8 mouse cellular contexts compared by ENCODE assay signal in the genomic region with DNA sequence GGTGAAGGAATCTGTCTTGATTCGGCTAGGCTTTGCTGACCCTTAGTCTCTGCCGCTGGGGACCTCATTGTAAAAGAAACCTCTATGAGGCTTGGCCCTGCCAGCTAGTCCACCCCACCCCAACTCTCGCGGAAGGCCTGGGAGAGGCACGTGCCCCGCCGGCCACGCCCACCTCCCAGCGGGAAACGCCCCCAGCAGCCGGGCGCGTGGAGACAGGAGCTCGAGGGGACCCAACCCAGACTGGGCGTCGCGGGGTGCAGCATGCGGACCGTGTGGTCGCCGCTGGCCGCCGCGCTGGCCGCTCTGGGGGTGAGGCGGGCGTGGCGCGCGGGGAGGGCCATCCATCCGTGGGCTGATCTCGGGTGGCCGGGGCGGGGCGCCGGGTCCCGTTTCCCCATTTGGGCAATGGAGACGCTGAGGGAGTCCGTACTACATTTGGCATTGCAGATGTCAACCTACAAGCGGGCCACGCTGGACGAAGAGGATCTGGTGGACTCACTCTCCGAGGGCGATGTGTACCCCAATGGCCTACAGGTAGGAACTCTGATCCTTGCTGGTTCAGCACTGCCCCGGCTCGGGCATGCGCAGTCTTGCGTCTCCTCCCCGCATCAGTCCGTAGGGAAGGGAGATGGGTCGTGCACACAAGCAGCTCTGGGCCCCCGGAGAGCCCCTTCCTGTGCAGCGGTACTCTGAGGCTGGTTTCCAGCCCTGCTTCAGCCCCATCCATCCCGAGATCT. TPM values are rescaled to one million over a fixed set of nuclear protein-coding genes. Genes with fewer than 3 reads are reported as not detected.
A peak's percentile ranks its signal among the peaks of the same experiment; 100 is the strongest.
DNase-seq lines count a peak whose midpoint lies in the region; ATAC-seq lines count a peak whose summit lies in the region.

No protein-coding gene starts in this region.

- WGBS in embryonic facial prominence, embryonic 15.5 days: 1% methylated on average over 53 of the region's 54 CpGs
- WGBS in heart, embryonic 12.5 days: 3% methylated on average over 54 of the region's 54 CpGs
- 2% methylated on average over 54 of the region's 54 CpGs for WGBS in kidney, embryonic 14.5 days
- 2% methylated on average over 54 of the region's 54 CpGs for WGBS in lung, embryonic 16.5 days

- H3K4me3 ChIP-seq in embryonic facial prominence, embryonic 15.5 days (replicated peaks): peak overlapping the region; percentile 56
- H3K4me3 ChIP-seq in heart, embryonic 12.5 days: peak overlapping the region; percentile 60
- peak overlapping the region; percentile 50 for H3K4me3 ChIP-seq in kidney, embryonic 14.5 days (ENCODE audit: low read length)
- peak overlapping the region; percentile 52 for H3K4me3 ChIP-seq in lung, embryonic 16.5 days (ENCODE audit: low read length)

- DNase-seq in right cerebral cortex, adult 18-20 months: peak; percentile 39
- DNase-seq in right cerebral cortex, postnatal 25 days: no peak
- DNase-seq in thymus, postnatal 14 days: peak; percentile 81

- peak overlapping the region; percentile 51 for H3K9ac ChIP-seq in embryonic facial prominence, embryonic 15.5 days
- H3K9ac ChIP-seq in heart, embryonic 12.5 days: peak overlapping the region; percentile 68
- peak overlapping the region; percentile 62 for H3K9ac ChIP-seq in kidney, embryonic 14.5 days (ENCODE audit: low read depth, low read length)
- peak overlapping the region; percentile 59 for H3K9ac ChIP-seq in lung, embryonic 16.5 days (ENCODE audit: low read length)

- H3K36me3 ChIP-seq in embryonic facial prominence, embryonic 15.5 days: 0 out of 2 replicates have a peak, but pooled peaks cover 2% of the 10 kb centered on the region
- H3K36me3 ChIP-seq in heart, embryonic 12.5 days: peaks cover 4% of the 10 kb centered on the region; the same call in 1 of the 2 replicates
- no peaks in the 10 kb centered on the region for H3K36me3 ChIP-seq in kidney, embryonic 14.5 days (ENCODE audit: control insufficient read depth, insufficient read depth, low read length)
- no peaks in the 10 kb centered on the region for H3K36me3 ChIP-seq in lung, embryonic 16.5 days (ENCODE audit: control insufficient read depth, insufficient read depth, low read length)

- peak overlapping the region; percentile 97 for H3K4me2 ChIP-seq in embryonic facial prominence, embryonic 15.5 days (replicated peaks)
- H3K4me2 ChIP-seq in heart, embryonic 12.5 days: peak overlapping the region; percentile 98
- peak overlapping the region; percentile 96 for H3K4me2 ChIP-seq in kidney, embryonic 14.5 days (replicated peaks; ENCODE audit: low read depth, low read length)
- H3K4me2 ChIP-seq in lung, embryonic 16.5 days (ENCODE audit: low read depth, low read length): peak overlapping the region; percentile 97

- no peaks in the 10 kb centered on the region for H3K27me3 ChIP-seq in embryonic facial prominence, embryonic 15.5 days
- H3K27me3 ChIP-seq in heart, embryonic 12.5 days (replicated peaks): no peaks in the 10 kb centered on the region
- no peaks in the 10 kb centered on the region for H3K27me3 ChIP-seq in kidney, embryonic 14.5 days (ENCODE audit: control insufficient read depth, insufficient read depth, low read length)
- H3K27me3 ChIP-seq in lung, embryonic 16.5 days (ENCODE audit: control insufficient read depth, insufficient read depth, low read depth, low read length): peaks cover 7% of the 10 kb centered on the region; the same call in 1 of the 2 replicates

- ATAC-seq in embryonic facial prominence, embryonic 15.5 days (ENCODE audit: insufficient number of reproducible peaks, low FRiP score, low TSS enrichment, low read depth): peak; percentile 78
- peak; percentile 78 for ATAC-seq in heart, embryonic 12.5 days (ENCODE audit: insufficient number of reproducible peaks, low FRiP score)
- peak; percentile 80 for ATAC-seq in kidney, embryonic 14.5 days (ENCODE audit: low FRiP score, low TSS enrichment)
- peak; percentile 77 for ATAC-seq in lung, embryonic 16.5 days (ENCODE audit: low read depth)
- peak; percentile 24; the same call in 1 of the 2 replicates for ATAC-seq in neutrophil, adult 5-6 weeks (ENCODE audit: extremely low read depth, insufficient number of reproducible peaks, low FRiP score, poor library complexity, severe bottlenecking)

- no peaks in the 10 kb centered on the region for H3K9me3 ChIP-seq in embryonic facial prominence, embryonic 15.5 days (replicated peaks)
- no peaks in the 10 kb centered on the region for H3K9me3 ChIP-seq in heart, embryonic 12.5 days (replicated peaks)
- no peaks in the 10 kb centered on the region for H3K9me3 ChIP-seq in kidney, embryonic 14.5 days (ENCODE audit: control insufficient read depth, low read length)
- H3K9me3 ChIP-seq in lung, embryonic 16.5 days (ENCODE audit: control insufficient read depth, low read length): no peaks in the 10 kb centered on the region

- H3K27ac ChIP-seq in embryonic facial prominence, embryonic 15.5 days (replicated peaks): peak overlapping the region; percentile 58
- peak overlapping the region; percentile 29 for H3K27ac ChIP-seq in heart, embryonic 12.5 days (ENCODE audit: poor library complexity, severe bottlenecking)
- H3K27ac ChIP-seq in kidney, embryonic 14.5 days (ENCODE audit: low read depth, low read length): no peak overlapping the region
- H3K27ac ChIP-seq in lung, embryonic 16.5 days (ENCODE audit: low read length): no peak overlapping the region

- peaks cover 57% of the 10 kb centered on the region for H3K4me1 ChIP-seq in embryonic facial prominence, embryonic 15.5 days
- peaks cover 53% of the 10 kb centered on the region for H3K4me1 ChIP-seq in heart, embryonic 12.5 days (replicated peaks)
- H3K4me1 ChIP-seq in kidney, embryonic 14.5 days (ENCODE audit: control insufficient read depth, insufficient read depth, low read length): peaks cover 33% of the 10 kb centered on the region
- H3K4me1 ChIP-seq in lung, embryonic 16.5 days (replicated peaks; ENCODE audit: control insufficient read depth, insufficient read depth, low read length): peaks cover 27% of the 10 kb centered on the region

RNA-seq across cellular contexts. Expression of gene Ece1, which starts 51.5 kb away (rescaled TPM):
- 65.5 and 74.6 TPM in 2 replicates for polyA plus RNA-seq in embryonic facial prominence, embryonic 15.5 days (2015; fragmentation: Nextera tagmentation; extraction: Ambion mirVana)
- polyA plus RNA-seq in heart, embryonic 12.5 days (2016; fragmentation: Nextera tagmentation; extraction: Ambion mirVana): 122 and 144 TPM in 2 replicates
- polyA plus RNA-seq in kidney, embryonic 14.5 days (2014; fragmentation: Nextera tagmentation; extraction: Ambion mirVana): 35.0 and 69.0 TPM in 2 replicates
- polyA plus RNA-seq in lung, embryonic 16.5 days (2015; fragmentation: Nextera tagmentation; extraction: Ambion mirVana): 48.1 and 53.8 TPM in 2 replicates
- total RNA-seq in neutrophil, adult 5-6 weeks (2017): 5.7 and 5.9 TPM in 2 replicates

Comparison
In these comparisons a context has a peak if more than half of its experiments do, and no peak if none do; other contexts are left out.
1. ATAC-seq: peak in every context shown above with its lines; median percentile 80 in kidney, embryonic 14.5 days; 78 in embryonic facial prominence, embryonic 15.5 days; 78 in heart, embryonic 12.5 days; 77 in lung, embryonic 16.5 days; 24 in neutrophil, adult 5-6 weeks.
2. H3K27ac ChIP-seq: peak in embryonic facial prominence, embryonic 15.5 days (single experiment) and heart, embryonic 12.5 days (single experiment); none in kidney, embryonic 14.5 days (single experiment) and lung, embryonic 16.5 days (single experiment).
3. Peak in every context shown above with its lines, with median percentiles within 50 percentile points of each other: H3K4me2 ChIP-seq, H3K4me3 ChIP-seq and H3K9ac ChIP-seq.